Mouse (Mus musculus) stomach, postnatal 0 days (tissue): Measurements from ENCODE around the gene Sppl2a. TPM values are rescaled to one million over a fixed set of nuclear protein-coding genes. Genes with fewer than 3 reads are reported as not detected.

Experiments used
- ATAC-seq: fragments of 200-750 bp; cut with Nextera tagmentation; 2 replicates; pipeline ENCODE4 v1.8.0; 2017; ENCODE audit not compliant: low FRiP score, low TSS enrichment
- DNase-seq: peaks from one replicate; pipeline ENCODE4 v3.0.0-alpha.2; 2016; ENCODE audit warnings: low spot score
- H3K27ac ChIP-seq: fragments of 300-500 bp; sonication (generic); replicated peaks from 2 replicates; pipeline ENCODE4 v1.5.1; 2014; ENCODE audit warnings: mild to moderate bottlenecking, control low read depth
- H3K27me3 ChIP-seq: fragments of 300-500 bp; sonication (generic); 2 replicates; pipeline ENCODE4 v1.6.1; 2014; ENCODE audit warnings: low read length; ENCODE audit not compliant: control insufficient read depth, insufficient read depth
- H3K36me3 ChIP-seq: fragments of 300-500 bp; sonication (generic); 2 replicates; pipeline ENCODE4 v1.6.1; 2014; ENCODE audit warnings: low read length, mixed read lengths; ENCODE audit not compliant: control insufficient read depth, insufficient read depth
- H3K4me1 ChIP-seq: fragments of 300-500 bp; sonication (generic); replicated peaks from 2 replicates; pipeline ENCODE4 v1.6.1; 2014; ENCODE audit warnings: antibody characterized with exemption; ENCODE audit not compliant: control insufficient read depth, insufficient read depth
- H3K4me2 ChIP-seq: fragments of 300-500 bp; sonication (generic); replicated peaks from 2 replicates; pipeline ENCODE4 v1.6.1; 2014; ENCODE audit warnings: low read depth, mild to moderate bottlenecking, control low read depth, moderate library complexity
- H3K4me3 ChIP-seq: fragments of 300-500 bp; sonication (generic); 2 replicates; pipeline ENCODE4 v1.5.1; 2014; ENCODE audit warnings: low read depth, low read length, control low read depth
- H3K9ac ChIP-seq: fragments of 300-500 bp; sonication (generic); 2 replicates; pipeline ENCODE4 v1.6.1; 2014; ENCODE audit warnings: mild to moderate bottlenecking, low read length, control low read depth, mixed read lengths
- H3K9me3 ChIP-seq: fragments of 300-500 bp; sonication (generic); 2 replicates; pipeline ENCODE4 v1.6.1; 2016; ENCODE audit warnings: low read length; ENCODE audit not compliant: control insufficient read depth
- CTCF ChIP-seq: IDR thresholded peaks from 2 replicates; pipeline ENCODE4 v1.5.1; 2016; ENCODE audit warnings: antibody characterized with exemption, low read depth, mild to moderate bottlenecking, moderate library complexity
- EP300 ChIP-seq: optimal IDR thresholded peaks from 2 replicates; pipeline ENCODE3; 2016; ENCODE audit warnings: antibody characterized with exemption
- WGBS: fragments of 180-500 bp; shearing (Covaris S2); extraction: QIAGEN DNeasy Blood & Tissue Kit; methylation state at CpG from one replicate; pipeline ENCODE4 v1.1.7; 2014; 5-methylcytosine and 5-hydroxymethylcytosine counted together
- polyA plus RNA-seq: library from polyadenylated mRNA; unstranded; fragments of >200 nt; fragmentation: Nextera tagmentation; extraction: Ambion mirVana; gene quantifications from 2 replicates; pipeline ENCODE4 v1.2.1, GENCODE M21; 2015

The Sppl2a gene
- polyA plus RNA-seq, 1 experiment from 2014 or later, result 43.4 TPM

DNA sequence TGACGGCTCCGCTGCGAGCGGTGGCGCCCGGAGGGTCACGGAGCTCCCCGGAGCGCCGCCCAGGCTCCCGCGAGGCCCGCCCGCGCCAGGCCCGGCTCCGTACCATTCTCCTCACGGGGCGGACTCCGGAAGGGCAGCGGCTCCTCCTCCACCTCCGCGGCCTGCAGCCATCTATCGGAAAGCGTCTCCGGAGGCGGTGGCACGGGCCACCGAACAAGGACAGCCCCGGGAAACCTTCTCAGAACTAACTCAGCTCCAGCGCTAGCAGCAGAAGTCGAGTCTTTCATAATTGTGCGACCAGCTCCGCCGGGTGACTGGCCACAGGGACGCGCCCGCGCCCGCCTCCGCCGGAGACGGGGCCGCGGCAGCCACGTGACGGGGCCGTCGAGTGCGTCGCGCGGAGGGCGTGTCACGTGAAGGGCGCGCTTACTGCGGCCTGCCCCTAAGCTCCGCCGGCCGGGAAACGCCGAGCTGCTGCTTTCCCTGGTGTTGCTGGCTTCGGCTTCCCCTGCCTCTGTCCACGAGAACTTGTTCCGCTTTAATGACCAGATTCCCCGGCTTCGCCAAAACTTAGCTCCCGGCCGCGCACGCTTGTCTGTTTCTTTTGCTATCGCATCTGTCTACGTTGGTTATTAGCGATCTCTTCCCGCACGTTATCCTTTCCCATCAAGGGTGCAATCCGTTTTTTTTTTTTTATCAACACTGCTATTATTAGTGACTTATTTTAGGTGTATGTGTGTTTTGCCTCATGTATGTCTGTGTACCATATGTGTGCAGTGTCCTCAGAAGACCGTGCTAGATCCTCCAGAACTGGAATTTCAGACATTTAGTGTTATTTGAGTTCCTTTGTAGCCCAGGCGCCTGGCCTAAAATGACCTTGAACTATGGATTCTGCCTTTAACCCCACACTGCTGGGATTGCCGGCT, 56.9 kb downstream of the Sppl2a start, which contains the start of gene Trpm7:
Trpm7 (minus strand) TSS at position 360 of the 926 bp plus-strand sequence.
- ATAC-seq, result peak; percentile 98
- no peaks in the 10 kb centered on the region for H3K9me3 ChIP-seq
- peak within 1 kb of the TSS; percentile 86 for H3K9ac ChIP-seq
- peak within 1 kb of the TSS; percentile 99 for H3K27ac ChIP-seq
- H3K4me2 ChIP-seq, result peak within 1 kb of the TSS; percentile 72
- no peaks in the 10 kb centered on the region for H3K27me3 ChIP-seq
- under 1% methylated on average over 81 of the region's 81 CpGs for WGBS
- peak; percentile 95 for DNase-seq
- H3K36me3 ChIP-seq, result no peaks in the 10 kb centered on the region
- no peaks in the 10 kb centered on the region for H3K4me1 ChIP-seq
- H3K4me3 ChIP-seq, result peak within 1 kb of the TSS; percentile 88
- TF ChIP-seq EP300 (no peak), CTCF (no peak; the same call in 1 of the 2 replicates)

DNA sequence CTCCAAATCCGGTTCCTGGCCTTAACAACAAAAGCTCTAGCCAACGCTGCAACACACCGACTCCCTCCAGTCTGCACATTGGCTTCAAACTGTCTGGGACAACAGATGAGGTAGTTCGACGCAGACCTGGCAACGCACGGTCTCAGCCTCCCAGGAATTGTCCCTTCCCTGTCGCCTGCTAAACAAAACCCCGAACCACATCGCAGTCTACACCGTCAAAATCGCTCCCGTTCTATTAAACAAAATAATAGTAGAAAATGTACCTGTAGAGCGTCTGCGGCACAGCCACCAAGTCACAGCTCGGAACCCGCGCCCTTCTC, 57.6 kb downstream of the Sppl2a start:
- no peaks in the 10 kb centered on the region for H3K36me3 ChIP-seq
- ATAC-seq, result peak; percentile 60
- peak overlapping the region; percentile 86 for H3K9ac ChIP-seq
- peak overlapping the region; percentile 99 for H3K27ac ChIP-seq
- no peaks in the 10 kb centered on the region for H3K9me3 ChIP-seq
- no peak for TF ChIP-seq CTCF
- TF ChIP-seq EP300, result no peak
- H3K4me2 ChIP-seq, result peak overlapping the region; percentile 72
- WGBS, result under 1% methylated on average over 18 of the region's 18 CpGs
- H3K4me1 ChIP-seq, result no peaks in the 10 kb centered on the region
- no peak for DNase-seq
- no peaks in the 10 kb centered on the region for H3K27me3 ChIP-seq
- H3K4me3 ChIP-seq, result peak overlapping the region; percentile 88

DNA sequence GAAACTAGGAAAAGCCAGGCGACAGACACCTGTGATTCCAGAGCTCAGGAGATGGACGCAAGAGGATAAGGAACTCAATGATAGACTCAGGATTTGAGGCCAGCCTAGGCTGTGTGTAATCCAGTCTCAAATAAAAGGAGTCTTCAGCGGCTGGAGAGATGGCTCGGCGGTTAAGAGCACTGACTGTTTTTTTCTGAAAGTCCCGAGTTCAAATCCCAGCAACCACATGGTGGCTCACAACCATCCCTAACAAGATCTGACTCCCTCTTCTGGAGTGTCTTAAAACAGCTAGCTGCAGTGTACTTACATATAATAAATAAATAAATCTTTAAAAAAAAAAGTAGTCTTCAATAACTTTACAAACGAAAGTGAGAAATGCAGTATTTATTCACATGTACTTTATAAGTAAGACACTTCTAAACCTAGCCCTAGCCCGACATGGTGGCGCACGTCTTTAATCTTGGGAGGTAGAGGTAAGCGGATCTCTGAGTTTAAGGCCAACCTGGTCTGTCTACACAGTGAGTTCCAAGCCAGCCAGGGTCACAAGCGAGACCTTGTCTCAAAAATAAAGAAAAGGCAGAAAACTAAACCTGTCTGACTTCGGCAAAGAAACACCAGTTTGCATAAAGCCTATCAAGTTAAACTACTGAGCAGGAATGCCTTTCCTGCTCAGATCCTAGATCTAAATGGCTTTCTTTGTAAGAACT, 58.1 kb downstream of the Sppl2a start:
- Histone ChIP-seq H3K4me1 (no peaks in the 10 kb centered on the region), H3K9me3 (no peaks in the 10 kb centered on the region), H3K36me3 (no peaks in the 10 kb centered on the region), H3K27me3 (no peaks in the 10 kb centered on the region), H3K27ac (peak overlapping the region; percentile 99), H3K9ac (peak overlapping the region; percentile 86), H3K4me3 (peak overlapping the region; percentile 88), H3K4me2 (peak overlapping the region; percentile 72)
- no peak for DNase-seq
- ATAC-seq, result no peak
- peak; percentile 37 for TF ChIP-seq CTCF
- TF ChIP-seq EP300, result no peak
- 19% methylated on average over 13 of the region's 13 CpGs for WGBS

DNA sequence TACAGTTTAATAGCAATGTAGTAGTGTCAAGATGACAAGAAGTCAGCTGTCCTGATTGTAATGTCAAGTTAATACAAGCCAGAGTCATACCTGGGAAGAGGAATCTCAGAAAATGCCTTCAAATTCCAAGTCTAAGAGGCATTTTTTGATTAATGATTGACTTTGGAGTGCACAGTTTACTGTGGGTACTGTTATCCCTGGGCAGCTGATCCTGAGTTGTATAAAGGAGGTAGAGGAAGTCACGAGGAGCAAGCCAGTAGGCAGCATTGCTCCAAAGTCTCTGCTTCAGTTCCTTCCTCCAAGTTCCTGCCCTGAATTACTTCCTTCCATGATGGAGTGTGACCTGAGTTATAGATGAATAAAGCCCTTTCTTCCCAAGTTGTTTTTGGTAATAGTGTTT, 66.7 kb downstream of the Sppl2a start:
- Histone ChIP-seq H3K4me2 (no peak overlapping the region), H3K9me3 (no peaks in the 10 kb centered on the region), H3K27ac (no peak overlapping the region), H3K36me3 (no peaks in the 10 kb centered on the region), H3K4me3 (no peak overlapping the region), H3K27me3 (no peaks in the 10 kb centered on the region), H3K4me1 (no peaks in the 10 kb centered on the region), H3K9ac (no peak overlapping the region)
- DNase-seq (no peak), ATAC-seq (no peak)
- TF ChIP-seq CTCF (no peak), EP300 (no peak)
- WGBS, result 74% methylated on average over 1 of the region's 1 CpGs

DNA sequence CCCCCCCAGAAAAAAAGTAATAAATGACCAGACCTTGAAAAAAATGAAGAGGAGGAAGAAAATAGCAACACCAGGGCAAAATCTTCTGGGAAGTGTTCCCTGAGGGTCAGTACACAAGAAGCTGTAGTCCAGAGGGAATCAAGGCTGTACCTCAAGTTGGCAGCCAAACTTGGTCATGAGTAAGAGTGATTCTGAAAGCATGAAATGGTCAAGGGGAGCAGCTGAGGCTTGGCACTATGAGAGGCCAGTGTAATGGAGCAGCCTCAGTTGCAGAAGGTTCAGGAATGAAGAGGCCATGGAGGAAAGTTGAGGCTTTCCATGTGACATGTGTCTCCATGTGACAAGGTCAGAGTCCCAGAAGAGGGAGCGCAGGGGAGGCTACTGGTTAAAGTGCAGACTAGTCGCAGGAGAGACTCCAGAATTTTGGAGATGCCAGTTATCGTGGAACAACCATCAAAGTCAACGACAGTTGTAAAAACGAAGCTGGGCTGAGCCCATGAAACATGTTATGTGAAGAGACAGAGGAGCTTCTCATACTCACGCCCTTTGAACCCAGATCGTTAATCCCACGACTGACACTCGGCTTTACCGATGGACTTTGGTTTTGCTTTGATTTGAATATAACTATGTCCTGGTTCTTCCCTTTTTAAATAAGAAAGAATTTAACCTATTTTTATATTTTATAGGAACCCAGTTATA, 67.4 kb downstream of the Sppl2a start:
- Histone ChIP-seq H3K9ac (no peak overlapping the region), H3K4me1 (no peaks in the 10 kb centered on the region), H3K9me3 (no peaks in the 10 kb centered on the region), H3K27ac (no peak overlapping the region), H3K27me3 (no peaks in the 10 kb centered on the region), H3K4me2 (no peak overlapping the region), H3K4me3 (no peak overlapping the region), H3K36me3 (no peaks in the 10 kb centered on the region)
- DNase-seq, result no peak
- WGBS, result 86% methylated on average over 10 of the region's 10 CpGs
- no peak for ATAC-seq
- TF ChIP-seq EP300 (no peak), CTCF (no peak)
